Mouse (Mus musculus) spleen, adult 2 months (tissue): ENCODE results near the gene C2.

ENCODE experiments used
- CTCF ChIP-seq: fragments of 200-500 bp; IDR thresholded peaks from 2 replicates; pipeline ENCODE4 v1.5.1; 2011; ENCODE audit warnings: mild to moderate bottlenecking, inconsistent platforms; ENCODE audit not compliant: insufficient read depth, insufficient read length, insufficient replicate concordance; ENCODE audit errors: extremely low read depth
- POLR2A ChIP-seq: fragments of 200-500 bp; IDR thresholded peaks from 2 replicates; pipeline ENCODE4 v1.6.1; 2011; ENCODE audit warnings: low read depth, low read length, inconsistent platforms

DNA sequence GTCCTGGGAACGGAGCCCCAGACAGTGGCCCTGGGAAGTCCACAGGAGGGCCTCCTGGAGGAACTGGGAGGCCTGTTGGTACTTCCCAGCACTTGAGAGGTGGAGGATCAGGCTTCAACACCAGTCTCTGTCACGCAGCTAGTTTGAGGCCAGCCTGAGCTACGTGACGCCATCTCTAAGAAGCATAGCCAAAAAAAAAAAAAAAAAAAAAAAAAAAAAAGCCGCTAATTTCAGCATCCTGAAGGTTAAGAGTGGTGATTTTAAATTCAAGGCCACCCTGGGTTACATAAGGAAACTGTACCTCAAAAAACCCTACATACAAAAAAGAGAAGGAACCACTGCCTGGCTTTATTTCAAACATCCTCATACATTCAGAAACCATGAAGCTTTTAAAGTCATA, 26.2 kb upstream of the C2 start:
- TF ChIP-seq CTCF (no peak), POLR2A (no peak)
